Mouse (Mus musculus) bone marrow, adult 2 months (tissue): ENCODE results near the gene Man1a. TPM values are rescaled to one million over a fixed set of nuclear protein-coding genes. Genes with fewer than 3 reads are reported as not detected.

ENCODE experiments used
- H3K27ac ChIP-seq: fragments of 200-500 bp; 2 replicates; pipeline ENCODE4 v1.5.1; 2012; ENCODE audit warnings: low read depth, mild to moderate bottlenecking, control low read depth, inconsistent platforms, low read length; ENCODE audit not compliant: control insufficient read depth, poor library complexity, insufficient read depth
- H3K4me1 ChIP-seq: fragments of 200-500 bp; 2 replicates; pipeline ENCODE4 v1.6.1; 2011; ENCODE audit warnings: low read length; ENCODE audit not compliant: control insufficient read depth, insufficient read depth
- H3K4me3 ChIP-seq: fragments of 200-500 bp; replicated peaks from 2 replicates; pipeline ENCODE3; 2011; ENCODE audit warnings: mild to moderate bottlenecking, low read depth, low read length, control low read depth; ENCODE audit not compliant: control insufficient read depth
- CTCF ChIP-seq: fragments of 200-500 bp; IDR thresholded peaks from 2 replicates; pipeline ENCODE4 v1.5.1; 2011; ENCODE audit warnings: low read length, control low read depth; ENCODE audit not compliant: control insufficient read depth, insufficient read depth
- POLR2A ChIP-seq: fragments of 200-500 bp; IDR thresholded peaks from 2 replicates; pipeline ENCODE4 v1.6.1; 2011; ENCODE audit warnings: low read depth, mild to moderate bottlenecking, control low read depth, low read length, borderline replicate concordance; ENCODE audit not compliant: control insufficient read depth
- WGBS: fragments of 180-500 bp; shearing (Covaris S2); methylation state at CpG from one replicate; pipeline ENCODE4 v1.1.7; 2018; 5-methylcytosine and 5-hydroxymethylcytosine counted together
- polyA plus RNA-seq: library from polyadenylated mRNA; stranded (reverse); fragments of >200 nt; gene quantifications from 2 replicates; pipeline ENCODE4 v1.2.4, GENCODE M21; 2011; ENCODE audit warnings: low replicate concordance; ENCODE audit not compliant: missing spikeins, insufficient read depth, insufficient read length

Gene Man1a
- polyA plus RNA-seq, 1 experiment: 14.8 TPM

- 30% methylated on average over 4 of the region's 4 CpGs for whole genome bisulfite sequencing
- H3K27ac ChIP-seq: no peak overlapping the region
- TF ChIP-seq CTCF (no peak), POLR2A (no peak)
- H3K4me3 ChIP-seq: no peak overlapping the region
- H3K4me1 ChIP-seq: no peaks in the 10 kb centered on the region
These were observed 186.9 kb downstream of the Man1a start for GRCm38 (mm10) chr10:53889512-53889911.

- no peak for TF ChIP-seq CTCF
- TF ChIP-seq POLR2A: no peak
- H3K4me3 ChIP-seq: peak overlapping the region; percentile 4
- H3K4me1 ChIP-seq: no peaks in the 10 kb centered on the region
- H3K27ac ChIP-seq: no peak overlapping the region; the same call in 1 of the 2 replicates
- 18% methylated on average over 10 of the region's 10 CpGs for WGBS
These were observed 187.9 kb downstream of the Man1a start for GRCm38 (mm10) chr10:53888382-53889110.

GRCm38 (mm10) chr10:53886475-53886874 lies 189.9 kb downstream of the Man1a start:
- Histone ChIP-seq H3K4me3 (no peak overlapping the region), H3K27ac (no peak overlapping the region), H3K4me1 (no peaks in the 10 kb centered on the region)
- no peak for TF ChIP-seq CTCF
- WGBS: 74% methylated on average over 5 of the region's 5 CpGs

GRCm38 (mm10) chr10:53881310-53881709 lies 195.1 kb downstream of the Man1a start:
- no peak for TF ChIP-seq POLR2A
- TF ChIP-seq CTCF: no peak
- Histone ChIP-seq H3K4me1 (no peaks in the 10 kb centered on the region; the same call in 1 of the 2 replicates), H3K27ac (no peak overlapping the region), H3K4me3 (no peak overlapping the region)

GRCm38 (mm10) chr10:53875896-53876295 lies 200.5 kb downstream of the Man1a start:
- Histone ChIP-seq H3K4me3 (no peak overlapping the region), H3K4me1 (no peaks in the 10 kb centered on the region; the same call in 1 of the 2 replicates), H3K27ac (no peak overlapping the region)
- TF ChIP-seq CTCF (no peak), POLR2A (no peak)
- 50% methylated on average over 4 of the region's 4 CpGs for WGBS

GRCm38 (mm10) chr10:53874191-53874590 lies 202.2 kb downstream of the Man1a start:
- Histone ChIP-seq H3K27ac (no peak overlapping the region), H3K4me3 (no peak overlapping the region), H3K4me1 (no peaks in the 10 kb centered on the region; the same call in 1 of the 2 replicates)
- WGBS: 71% methylated on average over 3 of the region's 3 CpGs
- TF ChIP-seq POLR2A: no peak
- no peak for TF ChIP-seq CTCF

GRCm38 (mm10) chr10:53863486-53864357 lies 212.7 kb downstream of the Man1a start:
- WGBS: 46% methylated on average over 7 of the region's 7 CpGs
- H3K4me1 ChIP-seq: no peaks in the 10 kb centered on the region
- H3K27ac ChIP-seq: no peak overlapping the region
- H3K4me3 ChIP-seq: no peak overlapping the region
- TF ChIP-seq POLR2A (no peak), CTCF (peak; percentile 34; the same call in 1 of the 2 replicates)

- WGBS: 3% methylated on average over 1 of the region's 1 CpGs
- H3K4me1 ChIP-seq: no peaks in the 10 kb centered on the region
- no peak for TF ChIP-seq POLR2A
- TF ChIP-seq CTCF: no peak
These were observed 216.5 kb downstream of the Man1a start for GRCm38 (mm10) chr10:53859879-53860278.

More at GRCm38 (mm10) chr10:53859879-53860278, 216.5 kb downstream of the Man1a start:
- H3K27ac ChIP-seq: no peak overlapping the region
- no peak overlapping the region for H3K4me3 ChIP-seq
